Mouse (Mus musculus) liver, embryonic 14.5 days (tissue): ENCODE data around the gene Nfkbie.

Source experiments
- CTCF ChIP-seq: IDR thresholded peaks from 2 replicates; pipeline ENCODE4 v1.5.1; 2016; ENCODE audit warnings: antibody characterized with exemption, low read depth, control low read depth
- EP300 ChIP-seq: IDR thresholded peaks from 2 replicates; pipeline ENCODE4 v1.6.1; 2016; ENCODE audit warnings: antibody characterized with exemption, low read depth

GRCm38 (mm10) chr17:45586449-45586837, 30.9 kb downstream of the Nfkbie start:
- TF ChIP-seq CTCF (peak; percentile 86), EP300 (no peak)
